Mouse (Mus musculus): Measurements from ENCODE around the gene Cxadr. TPM values are rescaled to one million over a fixed set of nuclear protein-coding genes. Genes with fewer than 3 reads are reported as not detected.

Gene Cxadr
- total and polyA plus RNA-seq, 3 experiments, result 0.33 TPM; not detected in 2

DNA sequence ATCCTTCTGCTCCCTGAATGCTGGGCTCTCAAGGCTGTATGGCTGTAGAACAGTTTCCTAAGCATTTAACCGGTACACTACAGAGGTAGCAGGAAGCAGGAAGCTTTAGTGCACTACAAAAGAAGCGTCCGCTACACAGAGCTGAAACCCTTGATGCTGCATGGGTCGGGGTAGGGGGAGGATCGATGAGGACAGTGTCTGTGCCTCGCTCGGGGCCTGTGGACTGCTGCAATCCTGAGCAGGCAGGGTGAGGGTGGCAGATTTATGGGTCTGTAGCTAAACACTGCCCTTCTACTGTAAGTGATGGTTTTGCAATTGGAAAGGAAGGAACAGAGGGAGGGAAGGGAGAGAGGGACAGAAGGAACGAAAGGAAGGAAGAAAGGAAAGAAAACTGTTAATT, 35.9 kb downstream of the Cxadr start:
- no peak for TF ChIP-seq RAD21 (IDR thresholded peaks at IDR 0.05; ENCODE audit: low read depth, low read length)
- TF ChIP-seq ZC3H11A (IDR thresholded peaks at IDR 0.05; ENCODE audit: low read depth, low read length), result no peak
- no peak for TF ChIP-seq ZKSCAN1 (IDR thresholded peaks at IDR 0.05; ENCODE audit: low read depth, low read length)
- TF ChIP-seq POLR2A (IDR thresholded peaks at IDR 0.05; ENCODE audit: control insufficient read depth in 1 of 2, insufficient read depth in 1 of 2, low read depth in 1 of 2, low read length in 2 of 2, poor library complexity in 1 of 2), result no peak
- TF ChIP-seq ZMIZ1 (IDR thresholded peaks at IDR 0.05; ENCODE audit: low read depth, low read length), result no peak
- TF ChIP-seq KAT2A (conservative IDR thresholded peaks at IDR 0.05; ENCODE audit: low read depth, low read length), result no peak
- TF ChIP-seq CTCF (IDR thresholded peaks at IDR 0.05 in 2 of 3, conservative IDR thresholded peaks at IDR 0.05 in 1 of 3; ENCODE audit: control insufficient read depth in 1 of 3, insufficient read depth in 1 of 3, low read depth in 2 of 3, low read length in 3 of 3, poor library complexity in 1 of 3, severe bottlenecking in 1 of 3), result no peak
- TF ChIP-seq USF1 (IDR thresholded peaks at IDR 0.05; ENCODE audit: low read depth, low read length), result no peak
- TF ChIP-seq MXI1 (IDR thresholded peaks at IDR 0.05; ENCODE audit: low read depth, low read length), result no peak
- TF ChIP-seq BHLHE40 (IDR thresholded peaks at IDR 0.05; ENCODE audit: borderline replicate concordance, low read depth, low read length), result no peak
- TF ChIP-seq JUND (IDR thresholded peaks at IDR 0.05; ENCODE audit: low read depth, low read length), result no peak
- TF ChIP-seq MAFK (IDR thresholded peaks at IDR 0.05; ENCODE audit: borderline replicate concordance, low read depth, low read length), result no peak
- no peak for TF ChIP-seq ELF1 (IDR thresholded peaks at IDR 0.05; ENCODE audit: low read depth, low read length)
- TF ChIP-seq GABPA (IDR thresholded peaks at IDR 0.05; ENCODE audit: low read depth, low read length), result no peak
- TF ChIP-seq TBP (IDR thresholded peaks at IDR 0.05; ENCODE audit: low read depth, low read length), result no peak
- TF ChIP-seq MYC (IDR thresholded peaks at IDR 0.05; ENCODE audit: low read depth, low read length), result no peak
- no peaks in the 10 kb centered on the region for H3K79me2 ChIP-seq (ENCODE audit: control insufficient read depth, insufficient read depth, low read length, poor library complexity)
- no peak for DNase-seq (ENCODE audit: low read depth, low spot score)
- H3K4me1 ChIP-seq (ENCODE audit: control insufficient read depth in 1 of 2, insufficient read depth in 2 of 2, low read length in 2 of 2), result no peaks in the 10 kb centered on the region
- no peak overlapping the region for H3K27ac ChIP-seq (ENCODE audit: control insufficient read depth, low read depth, low read length)
- no peak overlapping the region for H3K4me3 ChIP-seq (ENCODE audit: control insufficient read depth in 1 of 2, insufficient read depth in 1 of 2, low read depth in 2 of 2, low read length in 2 of 2)
- no peak overlapping the region for H3K9ac ChIP-seq (ENCODE audit: control insufficient read depth, low read depth, low read length, poor library complexity, severe bottlenecking)
- no peaks in the 10 kb centered on the region for H3K9me3 ChIP-seq (replicated peaks; ENCODE audit: insufficient read depth, low read length)
- H3K27me3 ChIP-seq (ENCODE audit: control insufficient read depth in 1 of 2, insufficient read depth in 2 of 2, low read length in 2 of 2), result no peaks in the 10 kb centered on the region
- no peaks in the 10 kb centered on the region for H3K36me3 ChIP-seq (ENCODE audit: control insufficient read depth in 1 of 2, insufficient read depth in 2 of 2, low read length in 2 of 2)

DNA sequence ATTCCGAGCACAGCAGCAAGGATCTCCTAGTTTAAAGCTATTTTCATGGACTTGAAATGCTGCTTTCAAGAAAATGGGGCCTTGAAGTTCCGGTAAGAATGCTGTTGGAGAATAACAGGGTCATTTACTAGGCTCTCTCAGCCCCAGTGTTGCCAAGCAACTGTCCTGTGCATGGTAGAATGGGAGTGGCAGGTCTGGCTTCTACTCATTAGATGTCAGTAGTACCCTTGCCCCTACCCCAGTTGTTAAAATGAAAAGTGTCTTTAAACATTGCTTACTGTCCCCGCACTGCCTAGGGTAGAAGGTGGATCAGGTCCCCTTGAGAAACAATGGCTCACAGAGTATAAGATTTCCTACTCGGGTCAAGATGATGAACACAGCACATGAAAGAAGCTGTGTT, 40.1 kb downstream of the Cxadr start:
- no peak overlapping the region for H3K27ac ChIP-seq (ENCODE audit: control insufficient read depth, low read depth, low read length)
- no peaks in the 10 kb centered on the region for H3K4me1 ChIP-seq (ENCODE audit: control insufficient read depth in 1 of 2, insufficient read depth in 2 of 2, low read length in 2 of 2)
- no peaks in the 10 kb centered on the region; a peak in 1 of 4 replicates for H3K36me3 ChIP-seq (ENCODE audit: control insufficient read depth in 1 of 2, insufficient read depth in 2 of 2, low read length in 2 of 2)
- DNase-seq (ENCODE audit: low read depth, low spot score), result no peak
- no peak for TF ChIP-seq GABPA (IDR thresholded peaks at IDR 0.05; ENCODE audit: low read depth, low read length)
- TF ChIP-seq CHD1 (IDR thresholded peaks at IDR 0.05; ENCODE audit: low read depth, low read length), result no peak
- no peak for TF ChIP-seq GATA1 (IDR thresholded peaks at IDR 0.05; ENCODE audit: low read depth, low read length)
- no peak for TF ChIP-seq ETS1 (IDR thresholded peaks at IDR 0.05; ENCODE audit: low read depth, low read length)
- no peak for TF ChIP-seq E2F4 (IDR thresholded peaks at IDR 0.05; ENCODE audit: borderline replicate concordance, low read depth, low read length)
- no peak for TF ChIP-seq RAD21 (IDR thresholded peaks at IDR 0.05; ENCODE audit: low read depth, low read length)
- TF ChIP-seq USF2 (IDR thresholded peaks at IDR 0.05; ENCODE audit: borderline replicate concordance in 1 of 2, insufficient read depth in 1 of 2, low read depth in 1 of 2, low read length in 2 of 2), result no peak
- no peak for TF ChIP-seq UBTF (IDR thresholded peaks at IDR 0.05; ENCODE audit: borderline replicate concordance, insufficient read depth, low read depth, low read length)
- no peak for TF ChIP-seq MEF2A (IDR thresholded peaks at IDR 0.05; ENCODE audit: extremely low read depth, insufficient replicate concordance, low read depth, low read length, poor library complexity, severe bottlenecking)
- no peak for TF ChIP-seq MAFK (IDR thresholded peaks at IDR 0.05; ENCODE audit: borderline replicate concordance, low read depth, low read length)
- TF ChIP-seq ELF1 (IDR thresholded peaks at IDR 0.05; ENCODE audit: low read depth, low read length), result no peak
- no peak for TF ChIP-seq ZMIZ1 (IDR thresholded peaks at IDR 0.05; ENCODE audit: low read depth, low read length)
- TF ChIP-seq EP300 (IDR thresholded peaks at IDR 0.05; ENCODE audit: low read depth in 1 of 2, low read length in 2 of 2), result no peak
- TF ChIP-seq POLR2AphosphoS5 (IDR thresholded peaks at IDR 0.05; ENCODE audit: borderline replicate concordance, low read depth, low read length), result no peak
- no peak for TF ChIP-seq ZKSCAN1 (IDR thresholded peaks at IDR 0.05; ENCODE audit: low read depth, low read length)
- no peak for TF ChIP-seq TCF12 (IDR thresholded peaks at IDR 0.05; ENCODE audit: low read depth, low read length)
- TF ChIP-seq POLR2A (IDR thresholded peaks at IDR 0.05; ENCODE audit: control insufficient read depth in 1 of 2, insufficient read depth in 1 of 2, low read depth in 1 of 2, low read length in 2 of 2, poor library complexity in 1 of 2), result no peak
- no peak for TF ChIP-seq SMC3 (IDR thresholded peaks at IDR 0.05; ENCODE audit: low read depth, low read length)
- H3K27me3 ChIP-seq (ENCODE audit: control insufficient read depth in 1 of 2, insufficient read depth in 2 of 2, low read length in 2 of 2), result no peaks in the 10 kb centered on the region
- no peak overlapping the region for H3K9ac ChIP-seq (ENCODE audit: control insufficient read depth, low read depth, low read length, poor library complexity, severe bottlenecking)
- no peaks in the 10 kb centered on the region for H3K9me3 ChIP-seq (replicated peaks; ENCODE audit: insufficient read depth, low read length)
- no peak overlapping the region for H3K4me3 ChIP-seq (ENCODE audit: control insufficient read depth in 1 of 2, insufficient read depth in 1 of 2, low read depth in 2 of 2, low read length in 2 of 2)
- H3K79me2 ChIP-seq (ENCODE audit: control insufficient read depth, insufficient read depth, low read length, poor library complexity), result no peaks in the 10 kb centered on the region
